Mouse (Mus musculus): ENCODE data around the gene Pde4d.

GRCm38 (mm10) chr13:108759140-108759539 lies 309.4 kb downstream of the Pde4d start:
- no peak for TF ChIP-seq CHD1 (IDR thresholded peaks at IDR 0.05; ENCODE audit: low read depth, low read length)
- no peak for TF ChIP-seq POLR2A (IDR thresholded peaks at IDR 0.05; ENCODE audit: control insufficient read depth in 1 of 2, insufficient read depth in 1 of 2, low read depth in 1 of 2, low read length in 2 of 2, poor library complexity in 1 of 2)
- no peak for TF ChIP-seq ZMIZ1 (IDR thresholded peaks at IDR 0.05; ENCODE audit: low read depth, low read length)
- TF ChIP-seq CTCF (IDR thresholded peaks at IDR 0.05 in 2 of 3, conservative IDR thresholded peaks at IDR 0.05 in 1 of 3; ENCODE audit: control insufficient read depth in 1 of 3, insufficient read depth in 1 of 3, low read depth in 2 of 3, low read length in 3 of 3, poor library complexity in 1 of 3, severe bottlenecking in 1 of 3): no peak
- TF ChIP-seq TCF12 (IDR thresholded peaks at IDR 0.05; ENCODE audit: low read depth, low read length): no peak
- no peak for TF ChIP-seq USF2 (IDR thresholded peaks at IDR 0.05; ENCODE audit: borderline replicate concordance in 1 of 2, insufficient read depth in 1 of 2, low read depth in 1 of 2, low read length in 2 of 2)
- TF ChIP-seq RAD21 (IDR thresholded peaks at IDR 0.05; ENCODE audit: low read depth, low read length): no peak
- no peak for TF ChIP-seq ETS1 (IDR thresholded peaks at IDR 0.05; ENCODE audit: low read depth, low read length)
- TF ChIP-seq SMC3 (IDR thresholded peaks at IDR 0.05; ENCODE audit: low read depth, low read length): no peak
- no peak for TF ChIP-seq GATA1 (IDR thresholded peaks at IDR 0.05; ENCODE audit: low read depth, low read length)
- no peak for TF ChIP-seq EP300 (IDR thresholded peaks at IDR 0.05; ENCODE audit: low read depth in 1 of 2, low read length in 2 of 2)
- no peak for TF ChIP-seq GABPA (IDR thresholded peaks at IDR 0.05; ENCODE audit: low read depth, low read length)
- TF ChIP-seq BHLHE40 (IDR thresholded peaks at IDR 0.05; ENCODE audit: borderline replicate concordance, low read depth, low read length): no peak
- no peak for TF ChIP-seq POLR2AphosphoS2 (IDR thresholded peaks at IDR 0.05; ENCODE audit: low read length)

All from MEL (cell line).